In genomic region chr6:97104264-97104852, GRCm38 (mm10) we compare ENCODE assay signal across 12 mouse cellular contexts. TPM values are rescaled to one million over a fixed set of nuclear protein-coding genes. Genes with fewer than 3 reads are reported as not detected.
A peak's percentile ranks its signal among the peaks of the same experiment; 100 is the strongest.
DNase-seq lines count a peak whose midpoint lies in the region; ATAC-seq and TF ChIP-seq lines count a peak whose summit lies in the region.
"Had no signal": no experiment of that assay in that cellular context is flagged by ENCODE, and none has a peak within 500 bp of the region (broad histone marks: within the 10 kb centered on the region; RNA-seq: fewer than 3 reads in every experiment).

No protein-coding gene starts in this region.

- TF ChIP-seq CTCF in forebrain, postnatal 0 days (IDR thresholded peaks at IDR 0.05; ENCODE audit: low read depth), result peak; percentile 58
- TF ChIP-seq CTCF in midbrain, postnatal 0 days (IDR thresholded peaks at IDR 0.05), result peak; percentile 64
- peak; percentile 49; the same call in 1 of the 2 replicates for TF ChIP-seq CTCF in embryonic fibroblast, embryonic 13.5 days (IDR thresholded peaks at IDR 0.05; ENCODE audit: borderline replicate concordance, insufficient read depth, low read length)
- peak; percentile 48; the same call in 1 of the 2 replicates for TF ChIP-seq CTCF in small intestine, adult 2 months (IDR thresholded peaks at IDR 0.05; ENCODE audit: extremely low read depth, insufficient read length, insufficient replicate concordance, low read depth, low read length)

- H3K4me2 ChIP-seq in forebrain, postnatal 0 days (ENCODE audit: low read depth), result no peak overlapping the region
- no peak overlapping the region for H3K4me2 ChIP-seq in midbrain, postnatal 0 days (ENCODE audit: low read depth, low read length, poor library complexity, severe bottlenecking)
- no peak overlapping the region for H3K4me2 ChIP-seq in midbrain, embryonic 16.5 days (ENCODE audit: low read length)
- H3K4me2 ChIP-seq: hindbrain, embryonic 12.5 days had no signal

- TF ChIP-seq POLR2A in embryonic fibroblast, embryonic 13.5 days (IDR thresholded peaks at IDR 0.05; ENCODE audit: low read depth, low read length), result no peak
- TF ChIP-seq POLR2A in small intestine, adult 2 months (IDR thresholded peaks at IDR 0.05; ENCODE audit: low read depth, low read length), result no peak

- no peak overlapping the region for H3K4me3 ChIP-seq in forebrain, postnatal 0 days (ENCODE audit: low read depth, low read length)
- no peak overlapping the region for H3K4me3 ChIP-seq in forebrain, embryonic 10.5 days
- no peak overlapping the region for H3K4me3 ChIP-seq in midbrain, postnatal 0 days (ENCODE audit: low read depth, low read length)
- no peak overlapping the region for H3K4me3 ChIP-seq in midbrain, embryonic 16.5 days (ENCODE audit: low read depth, low read length)
- H3K4me3 ChIP-seq in embryonic fibroblast, embryonic 13.5 days (ENCODE audit: insufficient read depth, low read length), result no peak overlapping the region
- no peak overlapping the region for H3K4me3 ChIP-seq in small intestine, adult 2 months (ENCODE audit: low read depth, low read length)
- H3K4me3 ChIP-seq: erythroblast, embryonic 14.5 days; hindbrain, embryonic 12.5 days had no signal

- H3K9ac ChIP-seq in forebrain, postnatal 0 days, result no peak overlapping the region
- no peak overlapping the region for H3K9ac ChIP-seq in midbrain, postnatal 0 days (replicated peaks; ENCODE audit: low read length, poor library complexity, severe bottlenecking)
- H3K9ac ChIP-seq in midbrain, embryonic 16.5 days (ENCODE audit: low read depth, low read length), result no peak overlapping the region
- H3K9ac ChIP-seq: hindbrain, embryonic 12.5 days had no signal

- DNase-seq in forebrain, postnatal 0 days, result no peak
- DNase-seq in forebrain, embryonic 10.5 days (ENCODE audit: extremely low spot score, low spot score), result no peak
- DNase-seq in midbrain, postnatal 0 days (ENCODE audit: low spot score), result peak; percentile 15
- DNase-seq in right cerebral cortex, postnatal 10 days (ENCODE audit: low spot score in 2 of 2), result no peak
- no peak for DNase-seq in gastrocnemius, postnatal 36 days
- DNase-seq: right cerebral cortex, adult 18-20 months had no signal

- H3K4me1 ChIP-seq in forebrain, postnatal 0 days (ENCODE audit: insufficient read depth), result no peaks in the 10 kb centered on the region
- peaks cover 27% of the 10 kb centered on the region for H3K4me1 ChIP-seq in forebrain, embryonic 10.5 days
- H3K4me1 ChIP-seq in midbrain, postnatal 0 days (ENCODE audit: insufficient read depth, low read length), result peaks cover 2% of the 10 kb centered on the region; the same call in 1 of the 2 replicates
- H3K4me1 ChIP-seq in midbrain, embryonic 16.5 days (ENCODE audit: control insufficient read depth, insufficient read depth, low read length), result peaks cover 3% of the 10 kb centered on the region; the same call in 1 of the 2 replicates
- no peaks in the 10 kb centered on the region for H3K4me1 ChIP-seq in embryonic fibroblast, embryonic 13.5 days (ENCODE audit: control insufficient read depth, insufficient read depth, low read length)
- H3K4me1 ChIP-seq in small intestine, adult 2 months (ENCODE audit: control insufficient read depth, insufficient read depth, insufficient read length, low read length), result no peaks in the 10 kb centered on the region

- no peaks in the 10 kb centered on the region for H3K27me3 ChIP-seq in forebrain, postnatal 0 days (ENCODE audit: insufficient read depth, low read length)
- peaks cover 41% of the 10 kb centered on the region for H3K27me3 ChIP-seq in forebrain, embryonic 10.5 days (ENCODE audit: poor library complexity, severe bottlenecking)
- H3K27me3 ChIP-seq in midbrain, postnatal 0 days (ENCODE audit: insufficient read depth, low read length), result no peaks in the 10 kb centered on the region
- H3K27me3 ChIP-seq in midbrain, embryonic 16.5 days (ENCODE audit: control insufficient read depth, insufficient read depth, low read depth, low read length), result no peaks in the 10 kb centered on the region
- no peaks in the 10 kb centered on the region for H3K27me3 ChIP-seq in small intestine, adult 2 months (ENCODE audit: control insufficient read depth, insufficient read depth, low read length)

- intact Hi-C loops in gastrocnemius, postnatal 36 days (cut with DNase I), result no loop called here

- no peak overlapping the region for H3K27ac ChIP-seq in forebrain, postnatal 0 days (ENCODE audit: low read depth, low read length)
- H3K27ac ChIP-seq in forebrain, embryonic 10.5 days, result no peak overlapping the region
- H3K27ac ChIP-seq in midbrain, postnatal 0 days (ENCODE audit: low read depth, low read length), result no peak overlapping the region
- no peak overlapping the region for H3K27ac ChIP-seq in midbrain, embryonic 16.5 days (ENCODE audit: low read length)
- H3K27ac ChIP-seq in embryonic fibroblast, embryonic 13.5 days (ENCODE audit: insufficient read depth, low read length), result no peak overlapping the region
- no peak overlapping the region for H3K27ac ChIP-seq in small intestine, adult 2 months (ENCODE audit: insufficient read depth, low read depth, low read length)
- H3K27ac ChIP-seq: hindbrain, embryonic 12.5 days; macrophage had no signal

- no peaks in the 10 kb centered on the region for H3K36me3 ChIP-seq in forebrain, postnatal 0 days (ENCODE audit: insufficient read depth)
- H3K36me3 ChIP-seq in forebrain, embryonic 10.5 days (replicated peaks), result no peaks in the 10 kb centered on the region
- H3K36me3 ChIP-seq in midbrain, postnatal 0 days (ENCODE audit: insufficient read depth, low read length), result no peaks in the 10 kb centered on the region
- no peaks in the 10 kb centered on the region for H3K36me3 ChIP-seq in midbrain, embryonic 16.5 days (ENCODE audit: control insufficient read depth, insufficient read depth, low read length)
- no peaks in the 10 kb centered on the region for H3K36me3 ChIP-seq in small intestine, adult 2 months (ENCODE audit: control insufficient read depth, insufficient read depth, low read length)
- H3K36me3 ChIP-seq: hindbrain, embryonic 12.5 days had no signal

- H3K9me3 ChIP-seq in forebrain, postnatal 0 days (ENCODE audit: low read length), result no peaks in the 10 kb centered on the region
- no peaks in the 10 kb centered on the region for H3K9me3 ChIP-seq in forebrain, embryonic 10.5 days
- H3K9me3 ChIP-seq in midbrain, postnatal 0 days (ENCODE audit: low read length), result no peaks in the 10 kb centered on the region
- H3K9me3 ChIP-seq in midbrain, embryonic 16.5 days (replicated peaks; ENCODE audit: control insufficient read depth, low read length, poor library complexity, severe bottlenecking), result no peaks in the 10 kb centered on the region
- H3K9me3 ChIP-seq: hindbrain, embryonic 12.5 days had no signal

- no peak for ATAC-seq in forebrain, postnatal 0 days
- ATAC-seq in midbrain, postnatal 0 days (ENCODE audit: low FRiP score), result no peak
- ATAC-seq in midbrain, embryonic 16.5 days, result no peak

- WGBS in forebrain, postnatal 0 days, result 82% methylated on average over 7 of the region's 7 CpGs
- WGBS in forebrain, embryonic 10.5 days, result 86% methylated on average over 7 of the region's 7 CpGs
- 84% methylated on average over 7 of the region's 7 CpGs for WGBS in midbrain, postnatal 0 days
- WGBS in midbrain, embryonic 16.5 days, result 88% methylated on average over 7 of the region's 7 CpGs
- WGBS in small intestine, adult 2 months, result 35% methylated on average over 7 of the region's 7 CpGs

RNA-seq across cellular contexts. Expression of gene Fam19a4, which starts 44.1 kb away (rescaled TPM):
- 1.3 and 1.7 TPM in 2 replicates for total RNA-seq in forebrain, postnatal 0 days (2014; rRNA removed)
- 1.6 and 2.4 TPM in 2 replicates for polyA plus RNA-seq in forebrain, postnatal 0 days (2015; fragmentation: Nextera tagmentation; extraction: Ambion mirVana)
- polyA plus RNA-seq in forebrain, embryonic 10.5 days (2016; fragmentation: Nextera tagmentation; extraction: Ambion mirVana), result 0.36 and 0.40 TPM in 2 replicates
- total RNA-seq in midbrain, postnatal 0 days (2014; rRNA removed), result 4.0 and 5.7 TPM in 2 replicates
- 4.6 and 4.8 TPM in 2 replicates for polyA plus RNA-seq in midbrain, postnatal 0 days (2015; fragmentation: Nextera tagmentation; extraction: Ambion mirVana)
- 6.5 and 7.3 TPM in 2 replicates for polyA plus RNA-seq in midbrain, embryonic 16.5 days (2015; fragmentation: Nextera tagmentation; extraction: Ambion mirVana)
- polyA plus RNA-seq in embryonic fibroblast, embryonic 13.5 days (2011; ENCODE audit: insufficient read length, low read depth, missing spikeins), result not detected in 2 replicates
- not detected in 2 replicates for polyA plus RNA-seq in small intestine, adult 2 months (2012; rRNA removed)
- total RNA-seq in gastrocnemius, postnatal 36 days (2021), result under 1 TPM; 0.28 to 0.49 TPM
- polyA plus RNA-seq: erythroblast, embryonic 14.5 days; macrophage had no signal

RNA-seq across cellular contexts. Expression of gene Eogt, which starts 44.6 kb away (rescaled TPM):
- 18.0 and 24.8 TPM in 2 replicates for total RNA-seq in forebrain, postnatal 0 days (2014; rRNA removed)
- 5.5 and 8.8 TPM in 2 replicates for polyA plus RNA-seq in forebrain, postnatal 0 days (2015; fragmentation: Nextera tagmentation; extraction: Ambion mirVana)
- polyA plus RNA-seq in forebrain, embryonic 10.5 days (2016; fragmentation: Nextera tagmentation; extraction: Ambion mirVana), result 9.7 and 9.9 TPM in 2 replicates
- total RNA-seq in midbrain, postnatal 0 days (2014; rRNA removed), result 25.2 and 25.8 TPM in 2 replicates
- polyA plus RNA-seq in midbrain, postnatal 0 days (2015; fragmentation: Nextera tagmentation; extraction: Ambion mirVana), result 9.9 and 11.7 TPM in 2 replicates
- 13.9 and 15.1 TPM in 2 replicates for polyA plus RNA-seq in midbrain, embryonic 16.5 days (2015; fragmentation: Nextera tagmentation; extraction: Ambion mirVana)
- 40.3 and 44.5 TPM in 2 replicates for polyA plus RNA-seq in embryonic fibroblast, embryonic 13.5 days (2011; ENCODE audit: insufficient read length, low read depth, missing spikeins)
- polyA plus RNA-seq in small intestine, adult 2 months (2012; rRNA removed), result 2.3 and 4.8 TPM in 2 replicates
- total RNA-seq in gastrocnemius, postnatal 36 days (2021), result 1 to 10 TPM; 6.1 to 6.6 TPM
- polyA plus RNA-seq: erythroblast, embryonic 14.5 days had no signal
